Mouse (Mus musculus): ENCODE results near the gene Vmn1r217. TPM values are rescaled to one million over a fixed set of nuclear protein-coding genes. Genes with fewer than 3 reads are reported as not detected.

The Vmn1r217 gene
- not detected in 2 replicates for polyA plus RNA-seq (2012; rRNA removed; ENCODE audit: low replicate concordance)

GRCm38 (mm10) chr13:23118126-23118525, at the start of gene Vmn1r217:
Gene Vmn1r217, minus strand, starts transcription at chr13:23118226.

GRCm38 (mm10) chr13:23159012-23159411, 41.0 kb upstream of the Vmn1r217 start, which contains the start of gene Vmn1r219:
Gene Vmn1r219, plus strand, starts transcription at chr13:23159312.

GRCm38 (mm10) chr13:23133099-23133498, 15.1 kb upstream of the Vmn1r217 start, which contains the start of gene Vmn1r218:
Gene Vmn1r218, plus strand, starts transcription at chr13:23133155.

GRCm38 (mm10) chr13:23067725-23068124, 50.3 kb downstream of the Vmn1r217 start, which contains the start of gene Vmn1r215:
Gene Vmn1r215, plus strand, starts transcription at chr13:23068025.

Other genes with a start within 250 kb of the Vmn1r217 start
- not detected in 2 replicates for gene Vmn1r212, start 234.0 kb downstream of the Vmn1r217 start, polyA plus RNA-seq (2012; rRNA removed; ENCODE audit: low replicate concordance)
- not detected in 2 replicates for gene Vmn1r213, start 110.6 kb downstream of the Vmn1r217 start, polyA plus RNA-seq (2012; rRNA removed; ENCODE audit: low replicate concordance)
- gene Vmn1r214, start 87.8 kb downstream of the Vmn1r217 start, polyA plus RNA-seq (2012; rRNA removed; ENCODE audit: low replicate concordance), result not detected in 2 replicates
- not detected in 2 replicates for gene Vmn1r215, start 50.2 kb downstream of the Vmn1r217 start, polyA plus RNA-seq (2012; rRNA removed; ENCODE audit: low replicate concordance)
- not detected in 2 replicates for gene Vmn1r218, start 14.9 kb upstream of the Vmn1r217 start, polyA plus RNA-seq (2012; rRNA removed; ENCODE audit: low replicate concordance)
- gene Vmn1r219, start 41.1 kb upstream of the Vmn1r217 start, polyA plus RNA-seq (2012; rRNA removed; ENCODE audit: low replicate concordance), result not detected in 2 replicates
- not detected in 2 replicates for gene Vmn1r220, start 69.7 kb upstream of the Vmn1r217 start, polyA plus RNA-seq (2012; rRNA removed; ENCODE audit: low replicate concordance)
- not detected in 2 replicates for gene Vmn1r221, start 95.9 kb upstream of the Vmn1r217 start, polyA plus RNA-seq (2012; rRNA removed; ENCODE audit: low replicate concordance)
- not detected in 2 replicates for gene Vmn1r222, start 117.7 kb upstream of the Vmn1r217 start, polyA plus RNA-seq (2012; rRNA removed; ENCODE audit: low replicate concordance)
- gene Vmn1r223, start 128.9 kb upstream of the Vmn1r217 start, polyA plus RNA-seq (2012; rRNA removed; ENCODE audit: low replicate concordance), result not detected in 2 replicates